Mouse (Mus musculus) adrenal gland, postnatal 4 days (tissue): ENCODE results near the gene RPS10-NUDT3. TPM values are rescaled to one million over a fixed set of nuclear protein-coding genes. Genes with fewer than 3 reads are reported as not detected.
A peak's percentile ranks its signal among the peaks of the same experiment; 100 is the strongest.

Source experiments
- DNase-seq, 2 experiments: peaks; one replicate each; pipeline ENCODE4 v3.0.0; 2021 to 2022; ENCODE audit warnings: low spot score in 2 of 2, mixed read lengths in 2 of 2
- total RNA-seq, 2 experiments: library from RNA; stranded (reverse); gene quantifications; 2 replicates each; pipeline ENCODE4 v1.2.3; 2021

Gene RPS10-NUDT3
- total RNA-seq, 2 experiments from 2014 or later, result not detected

GRCm38 (mm10) chr17:27576056-27576455 lies 59.0 kb downstream of the RPS10-NUDT3 start:
- DNase-seq, result no peak

- no peak for DNase-seq
Measured at GRCm38 (mm10) chr17:27575116-27575776, 59.8 kb downstream of the RPS10-NUDT3 start.

GRCm38 (mm10) chr17:27574470-27575115 lies 60.4 kb downstream of the RPS10-NUDT3 start:
- peak in 1 of 2 experiments; percentile 21 for DNase-seq

GRCm38 (mm10) chr17:27573772-27574320 lies 61.2 kb downstream of the RPS10-NUDT3 start:
- DNase-seq, result no peak

GRCm38 (mm10) chr17:27571315-27571714 lies 63.7 kb downstream of the RPS10-NUDT3 start:
- no peak for DNase-seq

- DNase-seq, result no peak
Measured at GRCm38 (mm10) chr17:27568228-27568627, 66.8 kb downstream of the RPS10-NUDT3 start.

- no peak for DNase-seq
Measured at GRCm38 (mm10) chr17:27565942-27566267, 69.1 kb downstream of the RPS10-NUDT3 start.

- DNase-seq, result peak; percentile 96 to 97
Measured at GRCm38 (mm10) chr17:27565163-27565941, 69.7 kb downstream of the RPS10-NUDT3 start, which contains the start of gene AI413582. Gene AI413582, minus strand, starts transcription at chr17:27565756.

- DNase-seq, result no peak
Measured at GRCm38 (mm10) chr17:27564391-27565162, 70.4 kb downstream of the RPS10-NUDT3 start.

- no peak for DNase-seq
Measured at GRCm38 (mm10) chr17:27563771-27564244, 71.2 kb downstream of the RPS10-NUDT3 start.

- DNase-seq, result peak in 1 of 2 experiments; percentile 59
Measured at GRCm38 (mm10) chr17:27561809-27562526, 73.1 kb downstream of the RPS10-NUDT3 start.

- no peak for DNase-seq
Measured at GRCm38 (mm10) chr17:27560926-27561480, 74.0 kb downstream of the RPS10-NUDT3 start.

GRCm38 (mm10) chr17:27559596-27559995 lies 75.4 kb downstream of the RPS10-NUDT3 start:
- DNase-seq, result no peak

GRCm38 (mm10) chr17:27558845-27559244 lies 76.2 kb downstream of the RPS10-NUDT3 start:
- DNase-seq, result no peak

GRCm38 (mm10) chr17:27557927-27558661 lies 76.9 kb downstream of the RPS10-NUDT3 start:
- DNase-seq, result no peak

GRCm38 (mm10) chr17:27557181-27557926 lies 77.7 kb downstream of the RPS10-NUDT3 start:
- DNase-seq, result no peak

- peak; percentile 74 to 85 for DNase-seq
Measured at GRCm38 (mm10) chr17:27556315-27557011, 78.6 kb downstream of the RPS10-NUDT3 start, which contains the start of gene Hmga1. Gene Hmga1, plus strand, starts transcription at chr17:27556497.
